Comparison of ENCODE assay signal across 7 mouse cellular contexts in the genomic region with DNA sequence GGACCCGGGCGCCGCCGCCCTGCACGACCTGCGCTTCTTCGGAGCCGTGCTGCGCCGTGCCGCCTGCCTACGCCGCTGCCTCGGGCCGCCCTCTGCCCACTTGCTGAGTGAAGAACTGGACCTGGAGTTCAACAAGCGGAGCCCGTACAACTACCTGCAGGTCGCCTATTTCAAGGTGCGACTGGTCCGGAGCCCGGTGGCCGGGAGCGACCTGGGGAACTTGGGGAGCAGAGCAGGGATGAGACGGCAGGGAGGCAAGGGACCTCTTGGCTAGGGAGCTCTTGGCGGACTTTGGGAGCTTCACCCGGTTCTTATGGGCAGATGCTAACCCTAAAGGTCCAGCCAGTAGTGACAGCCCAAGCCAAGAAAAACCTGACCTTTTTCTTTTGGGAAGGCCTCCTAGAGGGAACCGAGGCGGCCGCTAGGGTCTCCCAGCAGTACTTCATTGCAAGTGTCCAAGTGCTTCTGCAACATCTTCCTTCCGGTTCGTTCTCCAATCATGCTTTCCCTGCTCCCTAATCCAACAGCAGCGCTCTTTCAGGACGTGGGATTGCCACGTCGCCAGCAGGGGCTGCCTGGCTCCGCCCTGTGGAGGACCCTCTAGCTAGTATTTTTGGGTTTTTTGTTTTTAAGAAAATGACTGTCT. TPM values are rescaled to one million over a fixed set of nuclear protein-coding genes. Genes with fewer than 3 reads are reported as not detected.
A peak's percentile ranks its signal among the peaks of the same experiment; 100 is the strongest.
DNase-seq lines count a peak whose midpoint lies in the region; ATAC-seq and TF ChIP-seq lines count a peak whose summit lies in the region.

No protein-coding gene starts in this region.

- peak overlapping the region; percentile 89 for H3K4me3 ChIP-seq in forebrain, embryonic 14.5 days (ENCODE audit: low read depth, low read length)
- peak overlapping the region; percentile 86 for H3K4me3 ChIP-seq in hindbrain, embryonic 10.5 days
- H3K4me3 ChIP-seq in lung, postnatal 0 days (ENCODE audit: low read depth, low read length) = peak overlapping the region; percentile 84

- peaks cover 13% of the 10 kb centered on the region for H3K4me1 ChIP-seq in forebrain, embryonic 14.5 days (ENCODE audit: control insufficient read depth, insufficient read depth, low read length)
- H3K4me1 ChIP-seq in hindbrain, embryonic 10.5 days (replicated peaks) = peaks cover 26% of the 10 kb centered on the region
- peaks cover 6% of the 10 kb centered on the region; the same call in 1 of the 2 replicates for H3K4me1 ChIP-seq in lung, postnatal 0 days (ENCODE audit: insufficient read depth, low read depth, low read length)

- peak overlapping the region; percentile 76 for H3K9ac ChIP-seq in forebrain, embryonic 14.5 days (ENCODE audit: low read length)
- peak overlapping the region; percentile 66 for H3K9ac ChIP-seq in lung, postnatal 0 days (replicated peaks; ENCODE audit: low read depth)

- H3K9me3 ChIP-seq in forebrain, embryonic 14.5 days (replicated peaks; ENCODE audit: control insufficient read depth, low read length) = no peaks in the 10 kb centered on the region
- H3K9me3 ChIP-seq in hindbrain, embryonic 10.5 days = no peaks in the 10 kb centered on the region
- no peaks in the 10 kb centered on the region for H3K9me3 ChIP-seq in lung, postnatal 0 days (ENCODE audit: low read length)

- no peak for TF ChIP-seq EP300 in lung, postnatal 0 days (IDR thresholded peaks at IDR 0.05)

- peak; percentile 57 for ATAC-seq in forebrain, embryonic 14.5 days
- peak; percentile 39 for ATAC-seq in lung, postnatal 0 days

- H3K27me3 ChIP-seq in forebrain, embryonic 14.5 days (replicated peaks; ENCODE audit: control insufficient read depth, insufficient read depth, low read length) = no peaks in the 10 kb centered on the region
- no peaks in the 10 kb centered on the region for H3K27me3 ChIP-seq in hindbrain, embryonic 10.5 days (ENCODE audit: insufficient read depth, poor library complexity, severe bottlenecking)
- no peaks in the 10 kb centered on the region for H3K27me3 ChIP-seq in lung, postnatal 0 days (replicated peaks; ENCODE audit: insufficient read depth, low read length)

- DNase-seq in MN1 (ENCODE audit: low spot score) = peak; percentile 52
- peak; percentile 86 for DNase-seq in brain, adult 2 months (ENCODE audit: low read depth, low spot score)
- DNase-seq in forebrain, embryonic 14.5 days (ENCODE audit: low spot score) = peak; percentile 79
- peak; percentile 73 for DNase-seq in hindbrain, embryonic 10.5 days (ENCODE audit: low spot score)
- peak; percentile 60 to 63 for DNase-seq in layer of hippocampus, postnatal 10 days (ENCODE audit: low spot score in 2 of 2)
- peak; percentile 76 for DNase-seq in lung, postnatal 0 days (ENCODE audit: low spot score)
- DNase-seq in retina, embryonic 14.5 days (ENCODE audit: low spot score) = peak; percentile 72

- H3K27ac ChIP-seq in forebrain, embryonic 14.5 days (ENCODE audit: low read depth, low read length) = peak overlapping the region; percentile 40; the same call in 1 of the 2 replicates
- H3K27ac ChIP-seq in hindbrain, embryonic 10.5 days = peak overlapping the region; percentile 88
- H3K27ac ChIP-seq in lung, postnatal 0 days (ENCODE audit: low read length) = peak overlapping the region; percentile 66

- peaks cover 8% of the 10 kb centered on the region; the same call in 1 of the 2 replicates for H3K36me3 ChIP-seq in forebrain, embryonic 14.5 days (ENCODE audit: control insufficient read depth, insufficient read depth, low read length)
- peaks cover 18% of the 10 kb centered on the region for H3K36me3 ChIP-seq in hindbrain, embryonic 10.5 days
- H3K36me3 ChIP-seq in lung, postnatal 0 days (ENCODE audit: insufficient read depth, low read length) = 0 out of 2 replicates have a peak, but pooled peaks cover under 1% of the 10 kb centered on the region

- under 1% methylated on average over 36 of the region's 36 CpGs for WGBS in forebrain, embryonic 14.5 days
- under 1% methylated on average over 36 of the region's 36 CpGs for WGBS in hindbrain, embryonic 10.5 days
- WGBS in lung, postnatal 0 days = under 1% methylated on average over 36 of the region's 36 CpGs

- TF ChIP-seq CTCF in lung, postnatal 0 days (IDR thresholded peaks at IDR 0.05) = peak; percentile 44

- H3K4me2 ChIP-seq in forebrain, embryonic 14.5 days (ENCODE audit: low read length) = peak overlapping the region; percentile 95
- H3K4me2 ChIP-seq in lung, postnatal 0 days (replicated peaks; ENCODE audit: low read depth, low read length) = peak overlapping the region; percentile 97

RNA-seq across cellular contexts. Expression of a gene that starts 0.7 kb away (rescaled TPM):
- polyA plus RNA-seq in forebrain, embryonic 14.5 days (2014; fragmentation: Nextera tagmentation; extraction: Ambion mirVana) = 8.0 and 9.5 TPM in 2 replicates
- 16.1 and 18.2 TPM in 2 replicates for polyA plus RNA-seq in hindbrain, embryonic 10.5 days (2016; fragmentation: Nextera tagmentation; extraction: Ambion mirVana)
- 10 to 100 TPM in 1 of 2 experiments, 1 to 10 TPM in 1; 10.0 to 10.3 TPM for total RNA-seq in layer of hippocampus, postnatal 10 days (2021)
- polyA plus RNA-seq in lung, postnatal 0 days (2015; fragmentation: Nextera tagmentation; extraction: Ambion mirVana) = 29.4 and 32.2 TPM in 2 replicates

RNA-seq across cellular contexts. Expression of a gene that starts 0.9 kb away (rescaled TPM):
- 25.5 and 28.8 TPM in 2 replicates for polyA plus RNA-seq in forebrain, embryonic 14.5 days (2014; fragmentation: Nextera tagmentation; extraction: Ambion mirVana)
- 42.0 and 43.5 TPM in 2 replicates for polyA plus RNA-seq in hindbrain, embryonic 10.5 days (2016; fragmentation: Nextera tagmentation; extraction: Ambion mirVana)
- total RNA-seq in layer of hippocampus, postnatal 10 days (2021) = 10 to 100 TPM; 32.0 to 39.1 TPM
- 16.9 and 21.1 TPM in 2 replicates for polyA plus RNA-seq in lung, postnatal 0 days (2015; fragmentation: Nextera tagmentation; extraction: Ambion mirVana)

RNA-seq across cellular contexts. Expression of a gene that starts 15.4 kb away (rescaled TPM):
- polyA plus RNA-seq in forebrain, embryonic 14.5 days (2014; fragmentation: Nextera tagmentation; extraction: Ambion mirVana) = 0.22 and 0.48 TPM in 2 replicates
- 0.25 TPM in 1 of 2 replicates, not detected in the other for polyA plus RNA-seq in hindbrain, embryonic 10.5 days (2016; fragmentation: Nextera tagmentation; extraction: Ambion mirVana)
- not detected for total RNA-seq in layer of hippocampus, postnatal 10 days (2021)
- 0.10 and 0.18 TPM in 2 replicates for polyA plus RNA-seq in lung, postnatal 0 days (2015; fragmentation: Nextera tagmentation; extraction: Ambion mirVana)

RNA-seq across cellular contexts. Expression of a gene that starts 21.8 kb away (rescaled TPM):
- 0.13 and 0.35 TPM in 2 replicates for polyA plus RNA-seq in forebrain, embryonic 14.5 days (2014; fragmentation: Nextera tagmentation; extraction: Ambion mirVana)
- polyA plus RNA-seq in hindbrain, embryonic 10.5 days (2016; fragmentation: Nextera tagmentation; extraction: Ambion mirVana) = 0.34 TPM in 1 of 2 replicates, not detected in the other
- total RNA-seq in layer of hippocampus, postnatal 10 days (2021) = 1 to 10 TPM in 1 of 2 experiments, under 1 TPM in 1; 0.41 to 1.1 TPM
- not detected in 2 replicates for polyA plus RNA-seq in lung, postnatal 0 days (2015; fragmentation: Nextera tagmentation; extraction: Ambion mirVana)

RNA-seq across cellular contexts. Expression of a gene that starts 38.3 kb away (rescaled TPM):
- polyA plus RNA-seq in forebrain, embryonic 14.5 days (2014; fragmentation: Nextera tagmentation; extraction: Ambion mirVana) = 290 and 301 TPM in 2 replicates
- 149 and 182 TPM in 2 replicates for polyA plus RNA-seq in hindbrain, embryonic 10.5 days (2016; fragmentation: Nextera tagmentation; extraction: Ambion mirVana)
- total RNA-seq in layer of hippocampus, postnatal 10 days (2021) = 10 to 100 TPM; 33.6 to 36.7 TPM
- polyA plus RNA-seq in lung, postnatal 0 days (2015; fragmentation: Nextera tagmentation; extraction: Ambion mirVana) = 99.9 and 101 TPM in 2 replicates

Comparison
In these comparisons a context has a peak if more than half of its experiments do, and no peak if none do; other contexts are left out.
1. Peak in every context shown above with its lines: DNase-seq, ATAC-seq, H3K4me3 ChIP-seq and H3K27ac ChIP-seq.